Mouse (Mus musculus) splenic B cell, adult 2 months (primary cell): ENCODE results near the gene Mapkapk3.
A peak's percentile ranks its signal among the peaks of the same experiment; 100 is the strongest.

ENCODE experiments used
- DNase-seq: peaks from one replicate; pipeline ENCODE4 v3.0.0-alpha.2; 2011; ENCODE audit warnings: low read depth, low spot score
- H3K27me3 ChIP-seq: 2 replicates; pipeline ENCODE4 v1.6.1; 2012; ENCODE audit warnings: mild to moderate bottlenecking, low read length, moderate library complexity, mixed read lengths; ENCODE audit not compliant: control insufficient read depth, poor library complexity, insufficient read depth, severe bottlenecking
- H3K36me3 ChIP-seq: 2 replicates; pipeline ENCODE4 v1.6.1; 2012; ENCODE audit warnings: mild to moderate bottlenecking, low read length, moderate library complexity, mixed read lengths; ENCODE audit not compliant: control insufficient read depth, poor library complexity, insufficient read depth, severe bottlenecking

The Mapkapk3 gene

GRCm38 (mm10) chr9:107250416-107251337 lies 39.0 kb downstream of the Mapkapk3 start:
- Histone ChIP-seq H3K36me3 (peaks cover 1% of the 10 kb centered on the region; the same call in 1 of the 2 replicates), H3K27me3 (no peaks in the 10 kb centered on the region)
- DNase-seq = no peak

- H3K27me3 ChIP-seq = no peaks in the 10 kb centered on the region
- H3K36me3 ChIP-seq = no peaks in the 10 kb centered on the region; the same call in 1 of the 2 replicates
- DNase-seq = no peak
Measured at GRCm38 (mm10) chr9:107249154-107249553, 40.5 kb downstream of the Mapkapk3 start.

- peak; percentile 62 for DNase-seq
- H3K27me3 ChIP-seq = no peaks in the 10 kb centered on the region
- no peaks in the 10 kb centered on the region for H3K36me3 ChIP-seq
Measured at GRCm38 (mm10) chr9:107246170-107246569, 43.5 kb downstream of the Mapkapk3 start.

- no peaks in the 10 kb centered on the region for H3K36me3 ChIP-seq
- H3K27me3 ChIP-seq = no peaks in the 10 kb centered on the region
- DNase-seq = no peak
Measured at GRCm38 (mm10) chr9:107245311-107245710, 44.4 kb downstream of the Mapkapk3 start.

DNA sequence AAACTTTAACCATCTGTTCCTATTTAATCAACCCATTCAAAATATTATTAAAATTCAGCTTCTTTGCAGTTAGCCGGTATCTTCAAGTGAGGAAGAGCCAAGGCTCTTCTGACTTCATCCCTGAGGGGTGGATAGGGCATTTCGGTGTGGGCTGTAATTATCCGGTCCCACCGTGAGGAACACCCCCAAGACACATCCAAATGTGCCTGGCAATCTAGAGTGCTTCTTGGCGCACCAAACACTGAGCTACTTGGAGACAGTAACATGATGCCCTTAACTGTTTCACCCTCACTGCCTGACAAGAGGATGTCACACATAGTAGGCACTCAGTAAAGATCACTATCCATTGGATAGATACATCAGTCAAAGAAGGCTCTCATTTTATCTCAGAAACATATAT lies 53.5 kb downstream of the Mapkapk3 start:
- Histone ChIP-seq H3K36me3 (no peaks in the 10 kb centered on the region), H3K27me3 (no peaks in the 10 kb centered on the region)
- DNase-seq = no peak

DNA sequence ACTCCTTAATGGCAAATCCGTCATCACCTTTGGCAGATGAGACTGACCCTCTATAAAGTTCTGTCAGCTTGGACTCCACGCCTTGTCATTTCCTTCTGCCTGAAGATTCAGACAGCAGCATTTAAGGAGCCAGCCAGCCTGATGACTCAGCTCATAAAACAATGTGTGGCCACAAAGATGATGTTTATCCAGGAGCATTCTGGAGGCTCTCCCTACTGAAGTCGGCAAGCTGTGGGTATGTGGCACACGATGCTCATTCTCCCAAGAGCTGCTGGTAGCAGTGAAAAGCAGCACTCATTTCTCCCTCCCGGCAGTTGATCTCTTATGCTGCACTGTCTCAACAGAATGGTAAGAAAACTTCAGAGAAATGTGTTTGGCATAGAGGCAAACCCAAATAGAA lies 54.4 kb downstream of the Mapkapk3 start:
- no peaks in the 10 kb centered on the region for H3K27me3 ChIP-seq
- no peaks in the 10 kb centered on the region for H3K36me3 ChIP-seq
- no peak for DNase-seq

DNA sequence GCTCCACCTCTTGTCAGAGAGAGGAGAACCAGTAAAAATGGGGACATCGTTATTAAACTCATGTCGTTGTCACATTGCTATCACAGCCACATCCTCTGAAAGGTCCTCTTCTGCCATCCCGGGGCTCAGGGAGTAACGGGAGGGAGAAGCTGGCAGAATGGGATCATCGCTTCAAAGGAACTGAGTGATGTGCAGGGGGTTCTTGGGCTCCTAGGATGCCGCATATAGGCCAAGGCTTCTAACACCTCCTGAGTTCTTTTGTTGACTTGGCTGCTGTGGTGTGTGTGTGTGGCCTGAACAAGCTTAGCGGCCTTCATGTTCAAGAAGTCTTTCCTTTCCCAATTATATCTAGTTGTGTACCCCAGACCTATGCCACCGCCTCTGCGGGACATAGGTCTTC lies 57.5 kb downstream of the Mapkapk3 start:
- DNase-seq = no peak
- H3K27me3 ChIP-seq = no peaks in the 10 kb centered on the region
- no peaks in the 10 kb centered on the region for H3K36me3 ChIP-seq

GRCm38 (mm10) chr9:107231539-107232139 lies 58.0 kb downstream of the Mapkapk3 start, which contains the start of gene Dock3:
Gene Dock3, minus strand, starts transcription at chr9:107231909.
- DNase-seq = peak; percentile 35
- H3K36me3 ChIP-seq = no peaks in the 10 kb centered on the region
- H3K27me3 ChIP-seq = no peaks in the 10 kb centered on the region

DNA sequence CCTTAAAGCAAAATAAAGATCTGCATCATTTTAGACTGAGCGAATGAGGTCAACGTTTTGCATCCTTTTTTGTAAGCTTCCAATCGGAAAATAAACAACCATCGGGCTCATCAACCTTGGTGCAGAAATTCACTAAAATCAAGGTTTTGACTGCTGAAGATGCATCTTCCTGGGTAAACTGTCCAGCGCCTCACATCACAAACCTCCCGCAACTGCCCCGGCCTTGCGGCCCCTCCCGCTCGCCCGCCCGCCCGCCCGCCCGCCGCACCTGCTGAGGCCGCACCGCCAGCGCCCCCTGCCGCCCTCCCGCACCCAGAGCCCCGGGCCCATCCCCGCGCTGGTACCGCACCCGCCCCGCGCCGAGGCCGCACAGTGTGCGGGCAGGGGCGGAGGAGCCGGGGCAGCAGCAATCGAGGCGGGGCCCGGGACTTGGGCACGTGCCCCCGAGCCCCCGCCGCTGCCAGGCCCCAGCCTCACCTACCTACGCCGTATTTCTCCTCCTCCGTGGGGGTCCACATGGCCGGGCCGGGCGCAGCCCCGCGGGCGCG lies 58.6 kb downstream of the Mapkapk3 start:
- no peaks in the 10 kb centered on the region for H3K27me3 ChIP-seq
- peak; percentile 21 for DNase-seq
- no peaks in the 10 kb centered on the region for H3K36me3 ChIP-seq

DNA sequence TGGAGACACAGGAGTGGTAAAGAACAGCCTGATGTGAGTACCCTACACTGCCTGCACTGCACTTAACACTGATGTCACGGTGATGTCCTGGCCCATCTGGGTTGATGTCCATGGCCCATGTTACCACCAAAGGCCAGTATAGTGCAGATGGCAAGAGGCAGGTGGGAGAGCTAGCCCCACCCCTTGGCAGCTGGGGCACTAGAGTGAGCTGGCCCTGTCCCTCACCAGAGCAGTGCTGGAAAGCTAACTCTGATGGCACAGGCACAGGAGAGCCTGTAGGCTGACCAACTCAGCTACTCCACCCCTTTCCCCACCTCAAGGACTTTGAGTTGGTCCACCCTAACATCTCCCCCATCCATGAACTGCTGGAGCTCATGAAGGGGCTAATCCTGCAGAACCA lies 65.1 kb downstream of the Mapkapk3 start:
- H3K36me3 ChIP-seq = no peaks in the 10 kb centered on the region
- no peaks in the 10 kb centered on the region for H3K27me3 ChIP-seq
- DNase-seq = no peak
